Mouse (Mus musculus): ENCODE results near the gene Il1rapl2.

- TF ChIP-seq POLR2A (IDR thresholded peaks at IDR 0.05; ENCODE audit: borderline replicate concordance, insufficient read depth, low read length) = no peak
- TF ChIP-seq CTCF (IDR thresholded peaks at IDR 0.05; ENCODE audit: borderline replicate concordance, insufficient read depth, low read depth, low read length) = no peak
Observed at GRCm38 (mm10) chrX:137809526-137809925, 239.1 kb downstream of the Il1rapl2 start.
